12 mouse cellular contexts compared by ENCODE assay signal in the genomic region with DNA sequence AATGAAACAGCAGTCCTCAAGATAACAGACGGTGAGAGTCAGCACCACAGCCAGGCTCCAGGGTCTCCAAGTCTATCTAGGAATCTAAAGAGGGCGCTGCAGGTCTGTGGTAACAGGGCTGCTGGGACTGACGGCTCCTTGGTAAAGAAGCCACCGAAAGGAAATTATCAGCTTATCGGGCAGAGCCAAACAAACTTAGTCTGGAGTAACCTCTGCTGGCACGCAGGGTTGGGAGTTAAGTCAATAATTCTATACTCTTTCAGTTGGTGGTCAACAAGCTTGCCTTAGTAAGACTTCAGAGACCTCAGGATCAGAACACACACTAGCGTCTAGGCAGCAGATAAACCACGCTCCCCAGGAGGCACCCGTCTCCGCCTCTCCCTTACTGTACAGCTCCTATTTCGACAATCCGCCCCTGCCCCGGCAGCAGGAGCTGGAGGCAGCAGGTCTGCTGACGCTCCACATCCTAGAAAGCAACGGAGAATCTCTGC. TPM values are rescaled to one million over a fixed set of nuclear protein-coding genes. Genes with fewer than 3 reads are reported as not detected.
A peak's percentile ranks its signal among the peaks of the same experiment; 100 is the strongest.
DNase-seq lines count a peak whose midpoint lies in the region; ATAC-seq and TF ChIP-seq lines count a peak whose summit lies in the region.
"Had no signal": no experiment of that assay in that cellular context is flagged by ENCODE, and none has a peak within 500 bp of the region (broad histone marks: within the 10 kb centered on the region; RNA-seq: fewer than 3 reads in every experiment).

No protein-coding gene starts in this region.

- WGBS in hindbrain, postnatal 0 days, result 76% methylated on average over 15 of the region's 15 CpGs
- WGBS in hindbrain, embryonic 12.5 days, result 83% methylated on average over 15 of the region's 15 CpGs
- 36% methylated on average over 15 of the region's 15 CpGs for WGBS in liver, embryonic 11.5 days
- 84% methylated on average over 15 of the region's 15 CpGs for WGBS in forebrain, embryonic 14.5 days

- peak; percentile 26 for TF ChIP-seq CTCF in hindbrain, postnatal 0 days (IDR thresholded peaks at IDR 0.05; ENCODE audit: low read depth)

- no peak overlapping the region for H3K4me3 ChIP-seq in hindbrain, postnatal 0 days (ENCODE audit: low read length)
- no peak overlapping the region for H3K4me3 ChIP-seq in hindbrain, embryonic 12.5 days
- no peak overlapping the region for H3K4me3 ChIP-seq in liver, embryonic 11.5 days (ENCODE audit: low read depth, low read length)
- H3K4me3 ChIP-seq in forebrain, embryonic 14.5 days (ENCODE audit: low read depth, low read length), result no peak overlapping the region
- H3K4me3 ChIP-seq: left cerebral cortex, adult 2 months had no signal

- DNase-seq in hindbrain, postnatal 0 days (ENCODE audit: low spot score), result no peak
- DNase-seq in right cerebral cortex, adult 18-20 months, result peak; percentile 63
- DNase-seq in right cerebral cortex, postnatal 4 days, result no peak
- DNase-seq in liver, embryonic 11.5 days (ENCODE audit: low spot score), result peak; percentile 47
- peak; percentile 73 for DNase-seq in yolk sac, embryonic 10.5 days (ENCODE audit: low spot score)
- DNase-seq in forebrain, embryonic 14.5 days (ENCODE audit: low spot score), result no peak
- DNase-seq in thymus, postnatal 14 days, result no peak
- DNase-seq: cerebellum, postnatal 14 days; kidney, postnatal 10 days; lung, postnatal 14 days had no signal

- no peaks in the 10 kb centered on the region for H3K9me3 ChIP-seq in hindbrain, postnatal 0 days (ENCODE audit: low read length)
- no peaks in the 10 kb centered on the region for H3K9me3 ChIP-seq in hindbrain, embryonic 12.5 days (replicated peaks)
- no peaks in the 10 kb centered on the region for H3K9me3 ChIP-seq in liver, embryonic 11.5 days (ENCODE audit: control insufficient read depth, low read length)
- H3K9me3 ChIP-seq in forebrain, embryonic 14.5 days (replicated peaks; ENCODE audit: control insufficient read depth, low read length), result no peaks in the 10 kb centered on the region

- H3K4me1 ChIP-seq in hindbrain, postnatal 0 days (ENCODE audit: insufficient read depth, low read length), result no peaks in the 10 kb centered on the region
- H3K4me1 ChIP-seq in hindbrain, embryonic 12.5 days, result no peaks in the 10 kb centered on the region
- H3K4me1 ChIP-seq in liver, embryonic 11.5 days (replicated peaks; ENCODE audit: control insufficient read depth, insufficient read depth, low read length), result peaks cover 13% of the 10 kb centered on the region
- H3K4me1 ChIP-seq in forebrain, embryonic 14.5 days (ENCODE audit: control insufficient read depth, insufficient read depth, low read length), result no peaks in the 10 kb centered on the region

- ATAC-seq in hindbrain, postnatal 0 days, result no peak
- ATAC-seq in hindbrain, embryonic 12.5 days (ENCODE audit: low FRiP score), result no peak
- peak; percentile 82 for ATAC-seq in liver, embryonic 11.5 days (replicated peaks; ENCODE audit: low FRiP score)
- no peak for ATAC-seq in forebrain, embryonic 14.5 days

- no peak overlapping the region for H3K27ac ChIP-seq in hindbrain, postnatal 0 days
- H3K27ac ChIP-seq in hindbrain, embryonic 12.5 days, result no peak overlapping the region
- peak overlapping the region; percentile 19; the same call in 1 of the 2 replicates for H3K27ac ChIP-seq in liver, embryonic 11.5 days (ENCODE audit: low read depth, low read length)
- no peak overlapping the region for H3K27ac ChIP-seq in forebrain, embryonic 14.5 days (ENCODE audit: low read depth, low read length)
- H3K27ac ChIP-seq: left cerebral cortex, adult 2 months had no signal

- peaks cover 63% of the 10 kb centered on the region for H3K36me3 ChIP-seq in hindbrain, postnatal 0 days (ENCODE audit: insufficient read depth, low read length)
- peaks cover 82% of the 10 kb centered on the region for H3K36me3 ChIP-seq in hindbrain, embryonic 12.5 days
- H3K36me3 ChIP-seq in liver, embryonic 11.5 days (ENCODE audit: control insufficient read depth, insufficient read depth, low read length), result peaks cover 18% of the 10 kb centered on the region; the same call in 1 of the 2 replicates
- H3K36me3 ChIP-seq in forebrain, embryonic 14.5 days (ENCODE audit: control insufficient read depth, insufficient read depth, low read length), result peaks cover 78% of the 10 kb centered on the region

- H3K27me3 ChIP-seq in hindbrain, postnatal 0 days (ENCODE audit: insufficient read depth, low read length), result no peaks in the 10 kb centered on the region
- H3K27me3 ChIP-seq in hindbrain, embryonic 12.5 days, result no peaks in the 10 kb centered on the region
- H3K27me3 ChIP-seq in liver, embryonic 11.5 days (replicated peaks; ENCODE audit: control insufficient read depth, insufficient read depth, low read length), result no peaks in the 10 kb centered on the region
- H3K27me3 ChIP-seq in forebrain, embryonic 14.5 days (replicated peaks; ENCODE audit: control insufficient read depth, insufficient read depth, low read length), result no peaks in the 10 kb centered on the region

- no peak overlapping the region for H3K9ac ChIP-seq in hindbrain, postnatal 0 days (replicated peaks; ENCODE audit: low read length)
- H3K9ac ChIP-seq in hindbrain, embryonic 12.5 days, result no peak overlapping the region
- H3K9ac ChIP-seq in liver, embryonic 11.5 days (ENCODE audit: low read depth, low read length), result 0 out of 2 replicates have a peak overlapping the region, but pooled peaks have one; percentile 17
- no peak overlapping the region for H3K9ac ChIP-seq in forebrain, embryonic 14.5 days (ENCODE audit: low read length)

- no peak overlapping the region for H3K4me2 ChIP-seq in hindbrain, postnatal 0 days (ENCODE audit: low read depth, low read length)
- no peak overlapping the region for H3K4me2 ChIP-seq in hindbrain, embryonic 12.5 days (replicated peaks)
- peak overlapping the region; percentile 18 for H3K4me2 ChIP-seq in liver, embryonic 11.5 days
- no peak overlapping the region for H3K4me2 ChIP-seq in forebrain, embryonic 14.5 days (ENCODE audit: low read length)

RNA-seq across cellular contexts. Expression of gene Cdc42bpb, which starts 39.6 kb away (rescaled TPM):
- 229 and 236 TPM in 2 replicates for total RNA-seq in hindbrain, postnatal 0 days (2014; rRNA removed)
- polyA plus RNA-seq in hindbrain, postnatal 0 days (2015; fragmentation: Nextera tagmentation; extraction: Ambion mirVana), result 28.4 and 30.4 TPM in 2 replicates
- polyA plus RNA-seq in hindbrain, embryonic 12.5 days (2016; fragmentation: Nextera tagmentation; extraction: Ambion mirVana), result 43.2 and 44.8 TPM in 2 replicates
- polyA plus RNA-seq in liver, embryonic 11.5 days (2014; fragmentation: Nextera tagmentation; extraction: Ambion mirVana), result 22.4 and 25.6 TPM in 2 replicates
- 28.8 and 34.6 TPM in 2 replicates for polyA plus RNA-seq in forebrain, embryonic 14.5 days (2014; fragmentation: Nextera tagmentation; extraction: Ambion mirVana)

Comparison
In these comparisons a context has a peak if more than half of its experiments do, and no peak if none do; other contexts are left out.
1. DNase-seq: peak in right cerebral cortex, adult 18-20 months (single experiment), liver, embryonic 11.5 days (single experiment) and yolk sac, embryonic 10.5 days (single experiment); none in hindbrain, postnatal 0 days (single experiment), right cerebral cortex, postnatal 4 days (single experiment), forebrain, embryonic 14.5 days (single experiment) and thymus, postnatal 14 days (single experiment).